Mouse (Mus musculus) fibroblast of lung, adult 2 months (primary cell): ENCODE results near the gene Stard13.

Source experiments
- DNase-seq: peaks from one replicate; pipeline ENCODE4 v3.0.0-alpha.2; 2011; ENCODE audit warnings: low read depth

Gene Stard13

GRCm38 (mm10) chr5:151180176-151180785 lies 53.4 kb downstream of the Stard13 start:
- no peak for DNase-seq

DNA sequence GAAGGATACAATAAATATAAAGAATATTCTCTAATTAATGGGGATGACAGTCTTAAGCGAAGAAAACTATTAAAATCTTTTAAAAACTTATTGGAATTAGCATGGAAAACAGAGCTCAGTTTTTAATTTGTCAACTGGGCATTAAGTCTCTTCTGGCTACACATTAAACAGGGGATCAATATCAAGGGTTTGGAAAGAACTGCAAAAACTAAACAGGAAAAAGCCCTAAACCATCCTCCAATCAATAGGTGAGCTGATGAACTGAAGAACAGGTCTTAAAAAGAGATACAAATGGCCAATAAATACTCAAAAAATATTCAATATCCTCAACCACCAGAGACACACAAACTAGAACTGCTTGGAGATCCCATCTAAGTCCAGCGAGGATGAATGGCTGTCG lies 56.5 kb downstream of the Stard13 start:
- DNase-seq, result no peak

DNA sequence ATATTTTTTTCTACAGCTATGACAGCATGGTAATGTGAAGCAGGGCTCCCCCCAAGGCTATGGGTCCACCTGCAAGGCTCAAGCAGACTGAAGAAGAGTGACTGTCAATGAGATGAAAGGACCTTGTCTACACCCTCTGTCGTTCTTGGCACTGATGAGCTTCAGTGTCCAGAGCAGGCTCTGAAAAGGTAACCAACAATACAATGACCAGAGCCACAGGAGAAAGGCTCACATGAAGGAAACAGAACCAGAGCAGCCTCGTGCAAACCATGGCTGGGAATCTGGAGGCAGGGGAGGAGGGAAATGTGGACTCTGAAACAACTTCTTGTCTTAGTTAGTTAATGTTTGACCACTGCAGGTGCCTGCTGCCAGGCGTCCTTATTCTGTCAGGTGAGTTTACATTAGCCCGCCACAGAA lies 57.7 kb downstream of the Stard13 start:
- DNase-seq, result no peak

DNA sequence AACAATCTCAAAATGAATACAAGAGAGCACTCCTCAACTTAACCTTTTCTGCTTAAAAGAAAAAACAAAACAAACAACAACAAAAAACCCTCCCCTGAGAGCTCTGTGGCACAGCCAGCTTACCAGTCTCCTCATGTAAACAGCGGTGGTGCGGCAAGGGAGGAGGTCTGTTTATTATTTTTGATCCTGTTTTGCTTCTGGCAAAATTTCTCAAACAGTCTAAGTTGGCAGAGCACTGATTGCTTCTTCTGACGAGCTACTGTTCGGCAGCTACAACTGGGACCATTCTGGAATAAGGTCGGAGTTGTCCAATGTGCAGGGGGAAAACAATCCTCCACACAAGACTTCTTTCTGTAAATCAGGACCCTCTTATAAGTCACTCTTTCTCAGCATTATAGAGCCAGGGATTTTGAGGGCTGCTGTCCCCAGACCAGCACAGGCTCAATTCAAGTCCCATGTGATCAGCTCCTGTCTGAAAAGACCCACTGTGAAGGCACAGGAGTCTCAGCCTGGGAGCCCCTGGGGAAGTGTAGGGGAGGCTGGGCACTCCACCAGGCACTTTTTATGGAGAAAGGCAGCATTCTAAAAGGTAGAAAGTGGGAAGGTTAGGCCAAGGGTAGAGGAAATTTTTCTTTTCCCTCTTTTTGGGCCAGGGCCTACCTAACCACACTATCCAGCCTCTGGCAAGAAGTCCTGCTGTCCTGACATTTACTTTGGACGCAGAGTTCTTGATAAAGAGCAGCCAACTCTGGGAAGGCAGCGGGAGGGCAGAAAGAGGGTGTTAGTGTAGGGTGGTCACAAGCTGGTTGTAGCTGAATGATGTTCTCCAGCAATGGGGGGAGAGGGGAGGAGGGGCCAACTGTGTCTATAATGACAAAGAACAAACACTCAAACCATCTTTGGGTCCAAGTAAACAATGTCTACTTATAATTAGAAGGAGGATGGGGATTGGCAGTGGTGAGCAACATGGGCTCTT lies 58.9 kb downstream of the Stard13 start:
- DNase-seq, result no peak

GRCm38 (mm10) chr5:151173774-151174173 lies 59.9 kb downstream of the Stard13 start:
- DNase-seq, result no peak

DNA sequence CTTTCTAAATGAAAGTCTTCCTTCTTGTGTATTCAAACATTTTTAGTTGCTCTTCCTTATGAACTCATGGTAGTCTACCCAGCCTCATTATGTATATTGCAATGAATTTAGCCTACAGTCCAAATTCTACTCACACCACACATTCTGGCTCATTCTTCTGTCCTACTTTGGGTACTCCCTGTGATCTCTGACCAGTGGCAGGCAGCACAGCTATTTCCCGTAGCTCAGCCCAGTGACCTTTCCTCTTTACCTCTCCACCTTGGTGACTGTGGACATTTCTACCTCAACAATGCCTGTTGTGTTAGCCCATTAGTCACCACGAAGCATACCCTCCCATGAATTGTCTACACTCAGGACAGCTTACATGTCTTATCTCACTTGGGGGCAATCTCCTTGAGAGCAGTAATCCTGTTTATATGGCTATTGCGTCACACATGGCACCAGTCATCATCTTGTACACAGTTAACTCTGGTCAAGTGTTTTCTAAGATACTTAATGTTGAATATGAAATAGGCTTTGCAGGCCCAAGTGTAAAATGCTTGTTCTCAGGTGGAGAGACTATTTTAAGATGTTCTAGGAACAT lies 63.4 kb downstream of the Stard13 start:
- no peak for DNase-seq

- no peak for DNase-seq
These were observed 65.4 kb downstream of the Stard13 start for GRCm38 (mm10) chr5:151168191-151168590.

DNA sequence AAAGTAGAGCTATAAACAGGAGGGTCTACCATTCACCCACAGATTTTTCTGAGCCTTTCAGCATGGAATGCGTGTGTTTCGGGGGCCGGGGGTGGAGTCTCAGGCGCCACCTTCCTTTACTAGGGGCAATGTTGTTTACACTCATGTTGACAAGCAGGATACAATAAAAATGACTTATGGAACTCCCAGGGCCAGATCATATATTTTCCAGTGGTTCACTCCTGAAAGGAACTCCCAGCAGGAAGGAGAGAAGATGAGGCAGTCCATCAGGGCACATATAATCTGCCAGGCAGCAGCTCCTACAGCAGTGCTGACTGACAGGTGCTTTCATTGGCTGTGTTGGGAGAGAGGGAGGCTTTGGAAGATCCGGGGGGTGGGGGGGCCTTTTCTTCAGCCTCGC lies 66.0 kb downstream of the Stard13 start:
- DNase-seq, result no peak

- no peak for DNase-seq
These were observed 67.4 kb downstream of the Stard13 start for GRCm38 (mm10) chr5:151166266-151166665.

- no peak for DNase-seq
These were observed 68.1 kb downstream of the Stard13 start for GRCm38 (mm10) chr5:151165381-151166016.

- DNase-seq, result no peak
These were observed 68.8 kb downstream of the Stard13 start for GRCm38 (mm10) chr5:151164815-151165214.

DNA sequence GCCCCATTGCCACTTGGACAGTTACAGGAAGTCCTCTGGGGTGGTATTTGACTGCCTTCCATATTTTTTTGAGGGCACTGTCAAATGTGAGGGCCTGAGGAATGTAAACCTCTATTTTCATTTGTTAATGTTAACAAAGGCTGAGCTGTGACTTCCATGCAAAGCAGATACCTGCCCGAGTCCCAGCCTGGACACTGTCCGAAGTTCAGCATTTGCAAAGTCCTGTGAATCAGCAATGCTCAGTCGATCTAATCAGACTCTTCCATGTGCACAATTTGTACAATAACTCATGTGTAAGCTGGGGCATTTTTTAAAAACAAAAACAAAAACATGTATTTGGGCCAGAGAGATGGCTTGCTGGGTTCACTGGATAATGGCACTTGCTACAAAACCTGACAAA lies 71.0 kb downstream of the Stard13 start:
- DNase-seq, result no peak

DNA sequence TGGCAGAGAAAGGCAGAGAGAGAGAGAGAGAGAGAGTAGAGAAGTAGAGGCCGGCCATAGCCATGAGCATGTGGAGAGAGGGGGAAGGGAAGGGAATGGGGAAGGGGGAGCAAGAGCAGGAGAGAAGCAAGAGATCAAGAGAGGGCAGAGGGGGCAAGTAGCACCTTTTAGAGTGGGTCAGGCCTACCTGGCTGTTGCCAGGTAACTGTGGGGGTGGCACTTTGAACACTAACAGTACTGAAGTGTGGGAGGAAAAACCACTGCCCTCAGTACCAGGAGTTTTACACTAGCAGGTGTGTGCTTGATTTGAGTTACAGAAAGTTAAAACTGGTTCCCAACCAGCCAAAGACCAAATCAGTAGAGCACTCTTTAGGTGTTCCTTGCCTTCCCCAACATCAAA lies 78.4 kb downstream of the Stard13 start:
- DNase-seq, result no peak

- no peak for DNase-seq
These were observed 78.9 kb downstream of the Stard13 start for GRCm38 (mm10) chr5:151154780-151155179.

GRCm38 (mm10) chr5:151154030-151154429 lies 79.6 kb downstream of the Stard13 start:
- no peak for DNase-seq

DNA sequence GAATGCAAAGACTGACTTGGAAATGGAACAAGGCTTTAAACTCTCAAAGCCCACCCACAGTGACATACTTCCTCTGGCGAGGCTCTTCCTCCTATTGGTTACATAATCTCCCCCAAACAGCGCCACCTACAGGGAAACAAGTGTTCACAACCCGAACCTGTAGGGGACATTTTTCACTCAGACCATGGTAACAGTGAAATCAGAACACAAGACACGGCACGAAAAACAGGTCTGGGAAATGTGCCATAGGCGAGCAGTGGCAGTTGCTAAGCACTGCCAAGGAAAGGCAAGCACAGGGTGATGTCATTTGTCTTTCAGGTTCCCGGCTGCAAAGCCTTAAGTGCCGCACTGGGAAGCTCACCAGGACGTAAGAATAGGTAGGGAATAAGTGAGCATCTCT lies 82.1 kb downstream of the Stard13 start:
- no peak for DNase-seq

DNA sequence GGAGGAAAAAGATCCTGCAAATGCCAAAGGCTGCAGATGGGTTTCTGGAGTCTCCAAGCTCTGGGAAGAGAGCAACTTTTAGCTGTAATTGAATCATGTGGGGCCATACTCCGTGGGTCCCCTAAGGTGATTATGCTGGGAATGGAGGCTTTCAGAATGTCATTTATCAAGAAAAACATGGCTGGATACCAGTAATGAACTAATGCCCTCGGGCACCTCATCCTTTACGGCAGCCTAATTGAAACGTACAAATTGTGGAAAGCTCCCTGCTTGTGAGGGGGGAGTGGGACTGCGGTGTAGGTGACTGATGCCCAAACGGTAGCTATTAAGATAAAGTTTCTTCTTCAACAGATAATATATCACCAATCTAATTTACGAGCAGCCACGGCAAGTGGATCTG lies 84.1 kb downstream of the Stard13 start:
- DNase-seq, result no peak

DNA sequence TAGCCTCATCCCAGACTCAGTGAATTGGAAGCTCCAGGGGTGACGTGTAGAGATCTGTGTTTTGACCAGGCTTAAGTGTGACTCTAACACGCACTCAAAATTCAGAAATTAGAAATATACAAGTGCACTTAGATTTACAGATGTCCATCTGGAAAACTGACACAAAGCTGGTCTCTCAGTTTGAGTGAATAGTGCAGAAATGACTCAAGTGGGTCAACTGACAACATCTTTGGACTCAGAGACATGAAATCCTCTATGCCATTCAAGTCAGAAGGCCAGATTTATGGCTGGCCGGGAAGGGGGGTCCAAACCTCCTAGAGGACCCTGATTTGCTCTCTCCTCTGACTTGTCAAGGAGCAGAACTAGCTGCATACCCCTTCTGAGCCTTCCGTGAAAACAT lies 85.6 kb downstream of the Stard13 start:
- no peak for DNase-seq

- no peak for DNase-seq
These were observed 87.8 kb downstream of the Stard13 start for GRCm38 (mm10) chr5:151145807-151146206.

DNA sequence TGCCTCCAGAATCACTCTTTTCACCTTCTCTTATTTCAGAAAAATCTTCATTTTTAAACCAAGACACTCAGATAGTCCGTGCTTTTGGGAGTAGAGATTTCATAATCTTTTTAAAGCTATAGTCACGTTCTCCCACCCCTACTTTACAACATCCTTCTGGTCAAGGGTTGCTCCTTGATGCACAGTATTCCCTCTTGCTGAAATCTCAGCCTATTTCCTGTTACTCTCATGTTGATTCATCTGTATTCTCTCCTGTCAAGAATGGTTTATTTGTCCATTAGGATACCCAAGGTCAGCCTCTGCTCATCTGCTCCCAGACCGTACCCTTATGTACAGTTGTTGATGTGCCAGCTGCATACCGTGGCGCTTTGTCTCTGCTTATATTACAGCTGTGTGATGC lies 89.7 kb downstream of the Stard13 start:
- DNase-seq, result no peak

DNA sequence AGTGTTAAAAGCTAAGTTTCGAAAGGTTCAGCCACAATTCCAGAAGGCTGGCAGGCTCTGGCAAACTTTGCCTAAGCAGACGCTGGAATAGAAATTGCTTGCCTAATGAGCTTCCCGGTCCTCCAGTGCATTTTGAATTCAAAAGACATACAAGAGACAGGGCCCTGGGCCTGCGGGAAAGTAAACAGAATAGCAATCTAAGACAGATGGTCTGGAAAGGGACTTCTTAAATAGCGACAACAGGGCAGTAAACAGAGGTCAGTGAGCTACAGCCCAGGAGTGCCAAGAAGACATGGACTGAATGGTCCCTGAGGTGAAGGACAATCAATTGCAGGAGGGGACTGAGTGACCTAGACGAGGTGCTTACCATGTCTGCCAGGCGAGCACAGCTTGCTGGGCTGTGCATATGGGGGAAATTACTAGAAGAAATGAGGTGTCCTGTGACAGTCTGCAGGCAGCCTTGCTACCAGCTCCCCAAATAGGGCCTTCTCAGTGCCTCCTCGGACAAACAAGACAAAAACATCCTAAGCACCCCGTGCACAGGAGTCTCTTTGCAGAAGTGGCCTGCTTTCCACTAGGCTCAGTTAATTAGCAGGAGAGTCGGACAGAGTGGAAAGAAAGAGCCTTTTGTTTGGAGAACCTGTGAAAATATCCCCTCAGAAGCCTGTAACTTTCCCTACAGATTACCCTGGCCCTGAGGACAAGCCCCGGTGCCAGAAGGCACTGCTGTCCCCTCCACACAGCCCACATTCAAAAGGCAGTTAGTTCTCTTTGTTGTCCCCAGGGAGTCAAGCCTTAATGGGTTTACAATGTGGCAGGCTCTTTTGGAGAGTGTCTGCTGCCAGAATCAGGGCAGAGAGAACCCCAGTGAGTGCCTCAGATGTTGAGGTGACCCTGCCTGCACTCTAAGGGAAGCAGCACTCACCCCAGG lies 90.7 kb downstream of the Stard13 start:
- peak; percentile 27 for DNase-seq
